Mouse (Mus musculus) kidney, adult 8-10 months (tissue): Measurements from ENCODE around the gene Rps7.

ENCODE experiments used
- DNase-seq, 2 experiments: peaks; one replicate each; pipeline ENCODE4 v3.0.0; 2022

The Rps7 gene

GRCm38 (mm10) chr12:28614401-28614800 lies 21.4 kb downstream of the Rps7 start:
- no peak for DNase-seq

- DNase-seq, result no peak
Observed at GRCm38 (mm10) chr12:28612391-28612790, 23.4 kb downstream of the Rps7 start.

DNA sequence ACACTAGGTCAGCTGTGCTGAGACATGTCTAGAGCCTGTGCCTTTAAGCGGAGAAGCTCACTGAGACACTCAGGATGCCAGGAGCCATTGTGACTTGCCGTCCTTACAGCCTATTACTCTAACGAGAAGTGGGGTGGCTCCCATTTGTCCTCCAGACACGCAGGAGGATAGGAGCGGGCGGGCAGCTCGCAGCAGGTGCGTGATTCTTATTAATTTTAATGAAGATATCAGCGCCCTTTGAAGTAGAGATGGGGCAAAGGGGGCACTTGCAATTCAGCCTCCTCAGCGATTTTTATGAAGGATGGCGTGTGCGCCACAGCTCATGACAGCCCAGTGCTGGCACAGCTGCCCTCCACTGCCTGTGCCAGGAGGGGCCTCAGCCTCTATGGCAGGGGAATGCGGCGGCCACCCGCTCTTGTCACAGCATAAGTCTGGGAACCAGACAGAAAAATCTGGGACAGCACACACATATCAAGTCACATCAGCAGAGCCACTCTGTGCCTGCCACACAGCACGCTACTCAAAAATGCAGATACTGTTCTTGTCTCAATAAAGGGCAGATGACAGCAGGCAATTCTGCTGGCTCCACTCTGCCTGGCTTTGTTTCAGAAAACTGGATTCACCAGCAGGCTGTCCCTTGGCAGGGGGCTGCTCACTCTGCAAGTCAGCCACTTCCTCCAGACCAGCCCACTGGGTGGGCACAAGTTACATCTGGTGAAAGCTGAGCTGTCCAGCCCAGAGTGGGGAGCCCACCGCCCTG lies 28.0 kb downstream of the Rps7 start:
- no peak for DNase-seq

GRCm38 (mm10) chr12:28603494-28603893 lies 32.3 kb downstream of the Rps7 start:
- no peak for DNase-seq

DNA sequence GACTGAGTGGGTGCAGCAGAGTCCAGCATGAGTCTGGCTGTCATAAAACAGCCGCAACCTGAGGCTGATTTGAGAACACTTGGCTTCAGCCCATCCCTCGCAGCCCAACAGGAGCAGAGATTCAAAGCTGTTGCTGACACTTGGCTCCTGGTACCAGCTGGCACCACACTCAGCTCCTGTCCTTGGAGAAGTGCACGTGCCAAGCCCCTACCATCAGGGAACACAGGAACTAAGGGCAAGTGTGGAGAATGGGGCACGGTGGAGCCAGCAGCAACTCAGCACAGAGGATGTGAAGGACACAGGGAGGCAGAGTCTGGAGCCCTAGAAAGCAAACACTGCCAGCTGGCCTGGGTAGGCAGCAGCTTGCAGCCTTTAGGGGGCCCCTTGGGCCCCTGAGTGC lies 33.5 kb downstream of the Rps7 start:
- DNase-seq, result no peak

DNA sequence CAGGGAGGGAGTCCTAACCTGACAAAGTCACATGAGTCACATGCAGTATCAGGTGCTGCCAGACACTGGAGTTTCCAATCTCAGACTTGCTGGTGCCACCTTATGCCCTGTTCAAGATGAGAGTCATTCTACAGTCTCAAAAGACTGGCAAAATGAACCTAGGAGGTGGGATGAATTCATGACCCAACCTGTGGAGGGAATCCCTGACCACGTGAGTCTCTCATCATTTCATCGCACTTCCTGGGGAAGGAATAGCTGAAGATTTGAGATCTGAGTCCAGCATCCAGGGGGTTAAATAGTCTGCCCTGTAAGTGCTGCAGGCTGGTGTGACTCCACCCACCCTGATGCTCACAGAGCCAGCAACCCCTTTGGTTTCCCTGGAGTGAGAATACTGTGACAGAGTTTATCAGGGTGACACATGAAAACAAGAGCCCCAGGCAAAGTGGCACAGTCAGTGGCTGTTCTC lies 37.2 kb downstream of the Rps7 start:
- DNase-seq, result no peak

DNA sequence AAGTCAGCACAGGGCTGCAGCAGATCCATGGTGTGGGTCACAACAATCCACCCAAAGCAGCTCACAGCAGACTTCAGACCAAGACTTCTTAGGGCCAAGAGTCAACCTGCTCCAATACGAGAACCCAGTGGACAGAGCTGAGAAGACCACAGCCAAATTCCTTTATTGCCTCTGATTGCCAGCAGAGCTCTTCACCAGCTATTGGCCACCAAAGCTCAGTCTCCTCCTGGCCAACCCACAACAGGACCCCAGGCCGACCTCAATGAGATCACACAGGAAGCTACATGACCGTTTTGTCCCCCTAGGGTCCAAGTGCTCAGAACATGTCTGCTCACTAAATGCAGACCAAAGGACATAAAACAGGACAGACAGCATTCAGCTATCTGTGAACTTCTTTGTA lies 37.6 kb downstream of the Rps7 start:
- DNase-seq, result no peak

- DNase-seq, result no peak
Observed at GRCm38 (mm10) chr12:28597699-28598098, 38.1 kb downstream of the Rps7 start.

DNA sequence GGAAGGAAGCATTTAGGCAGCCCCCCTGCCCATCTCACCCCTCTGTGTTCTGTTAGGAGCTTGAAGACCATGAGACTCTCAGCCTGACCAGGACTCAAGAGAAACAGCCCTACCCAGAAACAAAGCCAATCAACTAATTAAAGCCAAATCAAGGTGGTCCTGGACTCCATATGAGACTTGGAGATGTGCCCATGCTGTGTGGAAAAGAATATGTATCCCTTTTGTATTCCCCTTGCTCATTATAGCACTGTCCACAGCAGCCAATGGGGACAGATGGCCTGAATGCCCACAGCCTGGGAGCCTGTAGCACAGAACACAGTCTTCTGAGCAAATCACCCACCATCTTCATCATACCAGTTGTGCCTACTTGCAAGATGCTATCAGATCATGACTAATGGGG lies 38.9 kb downstream of the Rps7 start:
- DNase-seq, result no peak

- DNase-seq, result no peak
Observed at GRCm38 (mm10) chr12:28590428-28590827, 45.3 kb downstream of the Rps7 start.

DNA sequence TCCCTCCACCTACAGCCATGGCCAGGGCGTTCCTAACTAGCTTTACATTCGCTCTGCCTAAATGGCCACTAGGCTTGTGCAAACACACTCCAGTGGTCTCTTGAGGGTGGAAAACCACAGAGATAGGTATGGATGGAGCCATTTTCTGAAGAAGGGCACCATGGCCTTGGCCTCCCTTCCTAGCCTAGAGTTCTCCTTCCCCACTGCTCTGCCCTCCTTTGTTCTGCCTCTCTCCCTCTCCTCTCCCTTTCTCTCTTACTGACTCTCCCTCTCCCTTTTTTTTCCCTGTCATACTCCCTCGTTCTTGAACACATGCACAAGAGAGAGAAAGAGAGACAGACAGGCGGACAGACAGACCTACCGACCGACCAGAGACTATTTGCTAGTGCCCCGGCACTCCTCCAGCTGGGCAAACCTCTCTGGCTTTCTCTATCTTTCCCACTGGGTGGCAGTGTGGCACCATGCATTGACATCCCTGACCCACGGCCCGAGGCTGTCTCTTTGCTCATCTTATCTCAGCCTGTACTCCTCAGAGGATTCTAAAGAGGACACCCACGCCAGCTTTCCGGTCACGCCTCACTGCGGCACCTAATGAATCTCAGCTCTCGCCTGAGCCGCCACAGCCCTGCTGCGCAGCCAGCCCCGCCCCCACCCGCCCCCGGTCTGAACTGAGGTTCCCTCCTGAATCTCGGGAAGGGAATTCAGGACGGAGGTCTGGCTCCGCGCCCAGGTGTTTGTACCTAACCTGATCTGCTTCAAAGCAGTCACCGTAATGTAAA lies 46.5 kb downstream of the Rps7 start:
- DNase-seq, result peak; percentile 67 to 80

GRCm38 (mm10) chr12:28587949-28588348 lies 47.8 kb downstream of the Rps7 start:
- no peak for DNase-seq

DNA sequence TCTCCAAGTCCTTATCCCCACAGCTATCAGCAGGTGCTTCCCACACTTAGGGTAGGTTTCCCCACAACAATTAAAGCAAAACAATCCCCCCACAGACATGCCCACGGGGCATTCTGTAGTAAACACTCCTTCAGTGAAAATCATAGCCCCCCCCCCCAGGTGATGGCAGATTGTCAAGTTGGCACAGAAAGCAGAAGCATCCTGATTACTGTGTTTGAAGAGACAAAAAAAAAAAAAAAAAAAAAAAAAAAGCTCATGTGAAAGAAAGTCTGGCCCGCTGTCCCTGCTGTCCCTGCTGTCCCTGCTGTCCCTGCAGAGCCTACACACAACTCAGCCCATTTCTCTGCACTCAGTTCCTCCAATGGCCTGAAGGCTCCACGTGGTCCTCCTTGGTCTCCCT lies 51.7 kb downstream of the Rps7 start:
- DNase-seq, result no peak

GRCm38 (mm10) chr12:28582423-28582822 lies 53.3 kb downstream of the Rps7 start, which contains the start of gene Allc:
TSS of gene Allc (minus strand) at chr12:28582523.
- no peak for DNase-seq
